Mouse (Mus musculus): ENCODE measurements around the gene Mme. TPM values are rescaled to one million over a fixed set of nuclear protein-coding genes. Genes with fewer than 3 reads are reported as not detected.
A peak's percentile ranks its signal among the peaks of the same experiment; 100 is the strongest.

The Mme gene
- polyA plus RNA-seq, 1 experiment: 25.7 TPM

DNA sequence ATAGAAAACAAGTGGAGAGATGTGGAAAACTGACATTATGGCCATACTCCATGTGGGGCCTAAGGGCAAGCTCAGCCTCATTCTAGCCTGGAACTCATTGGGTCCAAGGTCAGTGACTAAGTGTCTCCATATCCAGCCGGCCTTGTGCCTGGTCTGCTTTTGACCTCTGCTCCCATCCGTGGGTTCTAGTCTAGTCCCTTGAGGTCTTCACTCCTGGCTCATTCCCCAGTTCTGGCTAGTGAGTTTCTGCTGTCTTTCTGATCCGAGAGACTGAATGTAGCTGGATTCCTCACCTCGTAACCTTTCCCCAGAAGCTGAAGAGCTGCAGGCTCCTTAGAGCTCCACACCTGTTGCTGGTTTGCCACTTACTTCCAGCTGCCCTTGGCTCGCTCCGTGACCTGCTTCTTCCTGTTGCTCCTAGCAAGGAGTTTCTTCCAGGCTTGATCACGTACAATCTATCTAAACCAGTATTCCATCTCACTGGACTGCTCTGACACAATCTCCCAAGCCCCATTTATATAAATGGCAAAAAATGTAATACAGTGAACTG, 73.9 kb downstream of the Mme start:
- 64% methylated on average over 7 of the region's 7 CpGs for WGBS
- DNase-seq: peak; percentile 15
- H3K36me3 ChIP-seq (ENCODE audit: control insufficient read depth, insufficient read depth, low read length): no peaks in the 10 kb centered on the region
- H3K27me3 ChIP-seq (replicated peaks; ENCODE audit: control insufficient read depth, insufficient read depth, low read length): no peaks in the 10 kb centered on the region
- peak overlapping the region; percentile 48; the same call in 1 of the 2 replicates for H3K27ac ChIP-seq (ENCODE audit: insufficient read depth, low read depth, low read length)
- H3K4me3 ChIP-seq (ENCODE audit: insufficient read depth, low read depth, low read length): no peak overlapping the region
- TF ChIP-seq CTCF (conservative IDR thresholded peaks at IDR 0.05; ENCODE audit: insufficient read depth, insufficient read length, low read depth, low read length) (no peak), POLR2A (IDR thresholded peaks at IDR 0.05; ENCODE audit: low read depth, low read length) (no peak)
- H3K4me1 ChIP-seq (ENCODE audit: control insufficient read depth, insufficient read depth, low read length): no peaks in the 10 kb centered on the region

DNA sequence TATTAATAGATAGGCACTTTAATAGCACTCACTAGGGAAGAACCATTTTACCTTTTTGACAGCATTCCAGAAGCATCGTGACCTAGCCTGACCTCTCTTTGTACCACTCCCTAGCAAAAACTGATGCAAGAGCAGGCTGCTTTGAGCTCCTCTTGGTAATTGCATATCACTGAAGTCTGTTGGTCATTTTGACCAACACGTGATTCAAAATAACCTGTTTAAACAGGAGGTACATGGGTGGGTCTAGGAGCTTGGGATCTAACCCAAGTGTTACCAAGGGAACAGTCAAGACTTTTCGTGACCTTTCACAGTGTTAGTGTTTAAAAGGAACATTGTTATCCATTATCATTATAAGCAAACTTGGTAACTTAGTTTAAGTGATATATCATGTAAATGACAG, 76.2 kb downstream of the Mme start:
- Histone ChIP-seq H3K27me3 (replicated peaks; ENCODE audit: control insufficient read depth, insufficient read depth, low read length) (no peaks in the 10 kb centered on the region), H3K36me3 (ENCODE audit: control insufficient read depth, insufficient read depth, low read length) (no peaks in the 10 kb centered on the region), H3K27ac (ENCODE audit: insufficient read depth, low read depth, low read length) (no peak overlapping the region), H3K4me1 (ENCODE audit: control insufficient read depth, insufficient read depth, low read length) (no peaks in the 10 kb centered on the region), H3K4me3 (ENCODE audit: insufficient read depth, low read depth, low read length) (no peak overlapping the region)
- TF ChIP-seq CTCF (conservative IDR thresholded peaks at IDR 0.05; ENCODE audit: insufficient read depth, insufficient read length, low read depth, low read length) (no peak), POLR2A (IDR thresholded peaks at IDR 0.05; ENCODE audit: low read depth, low read length) (no peak)
- DNase-seq: no peak
- 65% methylated on average over 3 of the region's 3 CpGs for whole genome bisulfite sequencing

DNA sequence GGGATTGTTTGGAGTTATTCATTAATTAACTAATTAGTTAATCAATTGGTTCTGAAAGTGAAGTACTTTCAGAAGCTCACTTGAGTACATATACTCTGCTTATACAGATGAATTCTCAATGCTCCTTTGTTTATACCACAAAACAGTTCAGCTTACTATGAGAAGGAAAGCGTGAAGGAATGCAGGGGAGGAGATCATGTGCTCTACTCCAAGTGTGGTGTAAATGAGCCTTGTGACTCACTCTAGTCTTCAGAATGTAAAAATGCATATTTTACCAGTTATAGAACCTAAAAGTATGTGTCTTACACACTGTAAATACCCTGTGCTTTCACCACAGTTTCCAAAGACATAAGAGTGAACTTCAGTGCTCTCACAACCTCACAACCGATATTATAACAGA, 84.3 kb downstream of the Mme start:
- no peaks in the 10 kb centered on the region for H3K36me3 ChIP-seq (ENCODE audit: control insufficient read depth, insufficient read depth, low read length)
- TF ChIP-seq POLR2A (IDR thresholded peaks at IDR 0.05; ENCODE audit: low read depth, low read length): no peak
- TF ChIP-seq CTCF (conservative IDR thresholded peaks at IDR 0.05; ENCODE audit: insufficient read depth, insufficient read length, low read depth, low read length): no peak
- 64% methylated on average over 2 of the region's 2 CpGs for WGBS
- H3K27ac ChIP-seq (ENCODE audit: insufficient read depth, low read depth, low read length): no peak overlapping the region
- H3K4me3 ChIP-seq (ENCODE audit: insufficient read depth, low read depth, low read length): no peak overlapping the region
- DNase-seq: peak; percentile 46
- no peaks in the 10 kb centered on the region for H3K27me3 ChIP-seq (replicated peaks; ENCODE audit: control insufficient read depth, insufficient read depth, low read length)
- peaks cover 10% of the 10 kb centered on the region; the same call in 1 of the 2 replicates for H3K4me1 ChIP-seq (ENCODE audit: control insufficient read depth, insufficient read depth, low read length)

DNA sequence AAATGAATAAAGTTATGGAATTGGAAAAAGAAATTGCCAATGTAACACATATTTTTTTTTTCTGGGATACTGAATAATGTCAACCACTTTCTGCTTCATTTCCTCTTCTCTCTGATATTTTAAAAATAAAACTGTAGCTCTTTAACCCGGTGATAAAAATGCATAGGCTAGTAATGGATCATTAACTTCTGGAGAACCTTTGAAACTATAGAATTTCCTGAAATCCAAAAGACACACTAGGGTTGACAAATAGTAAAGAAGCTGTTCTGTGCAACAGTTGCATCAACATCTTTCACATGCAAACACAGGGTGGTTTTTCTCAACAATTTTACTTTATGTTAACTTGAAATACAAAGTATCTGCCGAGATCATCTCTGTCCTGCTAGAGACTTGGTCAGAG, 98.8 kb downstream of the Mme start:
- WGBS: 23% methylated on average over 2 of the region's 2 CpGs
- no peak for DNase-seq
- Histone ChIP-seq H3K36me3 (ENCODE audit: control insufficient read depth, insufficient read depth, low read length) (no peaks in the 10 kb centered on the region), H3K27ac (ENCODE audit: insufficient read depth, low read depth, low read length) (no peak overlapping the region), H3K4me1 (ENCODE audit: control insufficient read depth, insufficient read depth, low read length) (peaks cover 9% of the 10 kb centered on the region; the same call in 1 of the 2 replicates), H3K27me3 (replicated peaks; ENCODE audit: control insufficient read depth, insufficient read depth, low read length) (no peaks in the 10 kb centered on the region), H3K4me3 (ENCODE audit: insufficient read depth, low read depth, low read length) (no peak overlapping the region)
- TF ChIP-seq POLR2A (IDR thresholded peaks at IDR 0.05; ENCODE audit: low read depth, low read length) (no peak), CTCF (conservative IDR thresholded peaks at IDR 0.05; ENCODE audit: insufficient read depth, insufficient read length, low read depth, low read length) (no peak)

DNA sequence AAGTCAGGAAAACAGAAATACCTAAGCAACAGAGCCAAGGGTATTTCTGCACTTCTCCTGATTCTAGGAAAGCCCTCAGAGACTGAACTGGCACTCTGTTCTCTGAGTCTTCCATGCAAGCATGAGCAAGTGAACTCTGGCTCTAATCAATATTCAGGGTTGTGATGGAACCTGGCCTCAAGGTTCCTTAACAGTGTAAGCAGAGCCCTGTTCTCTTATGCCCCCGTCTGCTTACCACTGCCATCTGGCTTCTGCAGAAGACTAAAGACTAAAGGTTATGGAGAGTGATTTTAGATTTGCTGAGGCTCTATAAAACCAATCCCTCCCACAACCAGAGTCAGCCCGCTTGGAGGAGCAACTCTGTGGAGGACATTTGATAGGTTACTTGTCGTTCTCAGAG, 99.2 kb downstream of the Mme start:
- peaks cover 9% of the 10 kb centered on the region; the same call in 1 of the 2 replicates for H3K4me1 ChIP-seq (ENCODE audit: control insufficient read depth, insufficient read depth, low read length)
- TF ChIP-seq POLR2A (IDR thresholded peaks at IDR 0.05; ENCODE audit: low read depth, low read length): no peak
- no peak for TF ChIP-seq CTCF (conservative IDR thresholded peaks at IDR 0.05; ENCODE audit: insufficient read depth, insufficient read length, low read depth, low read length)
- H3K27ac ChIP-seq (ENCODE audit: insufficient read depth, low read depth, low read length): peak overlapping the region; percentile 89
- WGBS: 40% methylated on average over 3 of the region's 3 CpGs
- no peak overlapping the region for H3K4me3 ChIP-seq (ENCODE audit: insufficient read depth, low read depth, low read length)
- DNase-seq: peak; percentile 85
- H3K36me3 ChIP-seq (ENCODE audit: control insufficient read depth, insufficient read depth, low read length): no peaks in the 10 kb centered on the region
- no peaks in the 10 kb centered on the region for H3K27me3 ChIP-seq (replicated peaks; ENCODE audit: control insufficient read depth, insufficient read depth, low read length)

DNA sequence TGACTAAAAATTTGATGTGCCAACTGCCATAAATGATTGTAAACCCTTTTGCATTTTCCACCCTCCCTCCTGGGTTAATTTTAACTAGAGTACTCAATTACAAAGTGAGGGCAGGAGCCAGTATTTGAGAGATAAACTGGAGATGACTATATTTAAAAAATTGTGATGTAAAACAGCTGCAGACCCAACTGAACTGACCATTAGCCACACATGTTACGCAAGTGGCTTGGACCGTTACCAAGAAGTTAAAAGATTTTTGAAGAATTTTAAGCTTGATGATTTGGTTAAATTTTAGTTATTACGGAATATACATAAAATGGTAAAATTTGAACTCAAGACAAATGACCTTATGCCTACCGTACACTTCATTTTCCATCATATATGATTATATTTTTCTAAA, 100.1 kb downstream of the Mme start:
- H3K27me3 ChIP-seq (replicated peaks; ENCODE audit: control insufficient read depth, insufficient read depth, low read length): no peaks in the 10 kb centered on the region
- no peak overlapping the region for H3K4me3 ChIP-seq (ENCODE audit: insufficient read depth, low read depth, low read length)
- 88% methylated on average over 4 of the region's 4 CpGs for WGBS
- TF ChIP-seq CTCF (conservative IDR thresholded peaks at IDR 0.05; ENCODE audit: insufficient read depth, insufficient read length, low read depth, low read length) (no peak), POLR2A (IDR thresholded peaks at IDR 0.05; ENCODE audit: low read depth, low read length) (no peak)
- DNase-seq: peak; percentile 16
- peaks cover 9% of the 10 kb centered on the region; the same call in 1 of the 2 replicates for H3K4me1 ChIP-seq (ENCODE audit: control insufficient read depth, insufficient read depth, low read length)
- no peak overlapping the region for H3K27ac ChIP-seq (ENCODE audit: insufficient read depth, low read depth, low read length)
- no peaks in the 10 kb centered on the region for H3K36me3 ChIP-seq (ENCODE audit: control insufficient read depth, insufficient read depth, low read length)

DNA sequence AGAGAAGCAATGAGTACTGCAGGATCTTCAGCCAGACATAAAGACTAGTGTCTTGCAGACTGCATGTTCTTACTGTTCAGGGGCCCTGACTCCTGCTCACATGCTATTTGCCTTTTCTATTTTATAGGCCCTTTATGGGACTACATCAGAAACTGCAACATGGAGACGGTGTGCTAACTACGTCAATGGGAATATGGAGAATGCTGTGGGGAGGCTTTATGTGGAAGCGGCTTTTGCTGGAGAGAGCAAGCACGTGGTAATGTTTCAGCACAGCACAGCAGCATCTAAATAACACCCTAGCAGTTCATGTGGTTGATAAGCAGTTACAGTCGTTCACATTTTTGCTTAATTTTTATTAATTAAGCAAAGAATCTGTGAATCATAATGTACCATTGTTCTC, 103.7 kb downstream of the Mme start:
- no peak overlapping the region for H3K4me3 ChIP-seq (ENCODE audit: insufficient read depth, low read depth, low read length)
- H3K4me1 ChIP-seq (ENCODE audit: control insufficient read depth, insufficient read depth, low read length): peaks cover 14% of the 10 kb centered on the region; the same call in 1 of the 2 replicates
- no peak for TF ChIP-seq POLR2A (IDR thresholded peaks at IDR 0.05; ENCODE audit: low read depth, low read length)
- TF ChIP-seq CTCF (conservative IDR thresholded peaks at IDR 0.05; ENCODE audit: insufficient read depth, insufficient read length, low read depth, low read length): no peak
- 85% methylated on average over 5 of the region's 5 CpGs for WGBS
- DNase-seq: no peak
- no peak overlapping the region for H3K27ac ChIP-seq (ENCODE audit: insufficient read depth, low read depth, low read length)
- no peaks in the 10 kb centered on the region for H3K27me3 ChIP-seq (replicated peaks; ENCODE audit: control insufficient read depth, insufficient read depth, low read length)
- H3K36me3 ChIP-seq (ENCODE audit: control insufficient read depth, insufficient read depth, low read length): no peaks in the 10 kb centered on the region
